Mouse (Mus musculus) CH12.LX (cell line): ENCODE measurements around the gene Rasal3. TPM values are rescaled to one million over a fixed set of nuclear protein-coding genes. Genes with fewer than 3 reads are reported as not detected.

ENCODE experiments used
- DNase-seq: peaks from one replicate; pipeline ENCODE4 v3.0.0-alpha.2; 2013; ENCODE audit errors: extremely low read depth
- H3K27ac ChIP-seq: 2 replicates; pipeline ENCODE4 v1.5.1; 2012; ENCODE audit warnings: low read depth, mild to moderate bottlenecking, control low read depth, moderate library complexity; ENCODE audit not compliant: insufficient read depth
- H3K27me3 ChIP-seq: replicated peaks from 2 replicates; pipeline ENCODE3; 2012; ENCODE audit warnings: inconsistent platforms
- H3K36me3 ChIP-seq, 2 experiments: replicated peaks in 1 of 2; 2 replicates each; pipeline versions ENCODE3 to v1.6.1; 2012; ENCODE audit warnings: inconsistent platforms in 1 of 2, low read length in 1 of 2, mild to moderate bottlenecking in 1 of 2, mixed read lengths in 1 of 2, moderate library complexity in 1 of 2; ENCODE audit not compliant: control insufficient read depth in 1 of 2, insufficient read depth in 1 of 2
- H3K4me1 ChIP-seq, 2 experiments: 2 replicates each; pipeline ENCODE4 v1.6.1; 2012; ENCODE audit warnings: inconsistent platforms in 1 of 2, moderate library complexity in 1 of 2; ENCODE audit not compliant: insufficient read depth in 2 of 2, control insufficient read depth in 1 of 2
- H3K4me2 ChIP-seq: 2 replicates; pipeline ENCODE4 v1.6.1; 2012; ENCODE audit warnings: low read depth, mild to moderate bottlenecking, control low read depth; ENCODE audit not compliant: poor library complexity, insufficient read depth, severe bottlenecking
- H3K4me3 ChIP-seq, 3 experiments: fragments of 150-350 bp in 1 of 3; sonication (generic) in 1 of 3; replicated peaks in 1 of 3; 2 replicates each; pipeline versions ENCODE3 to v1.5.1; 2011 to 2012; ENCODE audit warnings: low read depth in 2 of 3, low read length in 2 of 3, mild to moderate bottlenecking in 2 of 3, moderate library complexity in 2 of 3, control low read depth in 1 of 3, improper control_type of control experiment in 1 of 3, inconsistent platforms in 1 of 3, mixed read lengths in 1 of 3; ENCODE audit not compliant: poor library complexity in 1 of 3
- H3K79me2 ChIP-seq: replicated peaks from 2 replicates; pipeline ENCODE4 v1.6.1; 2012; ENCODE audit warnings: mild to moderate bottlenecking, moderate library complexity; ENCODE audit not compliant: control insufficient read depth, poor library complexity, insufficient read depth, severe bottlenecking; ENCODE audit errors: extremely low read depth
- H3K9ac ChIP-seq: 2 replicates; pipeline ENCODE4 v1.6.1; 2012; ENCODE audit warnings: low read depth, mild to moderate bottlenecking, control low read depth, moderate library complexity; ENCODE audit not compliant: insufficient read depth
- H3K9me3 ChIP-seq: replicated peaks from 2 replicates; pipeline ENCODE3; 2012; ENCODE audit warnings: low read length, inconsistent platforms, mixed read lengths
- BHLHE40 ChIP-seq: IDR thresholded peaks from 2 replicates; pipeline ENCODE4 v1.6.1; 2011; ENCODE audit warnings: mild to moderate bottlenecking, low read depth, low read length, improper control_type of control experiment
- CHD2 ChIP-seq: IDR thresholded peaks from 2 replicates; pipeline ENCODE4 v1.6.1; 2011; ENCODE audit warnings: low read length, improper control_type of control experiment
- CTCF ChIP-seq, 2 experiments: IDR thresholded peaks in 1 of 2; conservative IDR thresholded peaks in 1 of 2; 2 replicates each; pipeline ENCODE4 v1.5.1; 2011 to 2012; ENCODE audit warnings: low read depth in 2 of 2, low read length in 2 of 2, improper control_type of control experiment in 1 of 2, inconsistent platforms in 1 of 2, mild to moderate bottlenecking in 1 of 2, moderate library complexity in 1 of 2
- E2F4 ChIP-seq: IDR thresholded peaks from 2 replicates; pipeline ENCODE4 v1.6.1; 2011; ENCODE audit warnings: low read depth, low read length, improper control_type of control experiment; ENCODE audit not compliant: insufficient replicate concordance
- ELF1 ChIP-seq: IDR thresholded peaks from 2 replicates; pipeline ENCODE4 v1.6.1; 2014; ENCODE audit warnings: low read depth, mild to moderate bottlenecking, inconsistent platforms, low read length, improper control_type of control experiment
- GABPA ChIP-seq: IDR thresholded peaks from 2 replicates; pipeline ENCODE4 v1.6.1; 2012; ENCODE audit warnings: low read depth, low read length, improper control_type of control experiment, inconsistent platforms; ENCODE audit not compliant: insufficient replicate concordance
- HCFC1 ChIP-seq: IDR thresholded peaks from 2 replicates; pipeline ENCODE4 v1.6.1; 2012; ENCODE audit warnings: low read depth, mild to moderate bottlenecking, inconsistent platforms, low read length, improper control_type of control experiment
- IRF4 ChIP-seq: IDR thresholded peaks from 2 replicates; pipeline ENCODE4 v1.6.1; 2014; ENCODE audit warnings: low read depth, mild to moderate bottlenecking, inconsistent platforms, low read length, improper control_type of control experiment
- KAT2A ChIP-seq: IDR thresholded peaks from 2 replicates; pipeline ENCODE4 v1.6.1; 2012; ENCODE audit warnings: low read length, improper control_type of control experiment, inconsistent platforms; ENCODE audit not compliant: insufficient replicate concordance
- MAX ChIP-seq: IDR thresholded peaks from 2 replicates; pipeline ENCODE4 v1.6.1; 2011; ENCODE audit warnings: low read length, improper control_type of control experiment
- MEF2A ChIP-seq: IDR thresholded peaks from 2 replicates; pipeline ENCODE4 v1.6.1; 2014; ENCODE audit warnings: low read depth, mild to moderate bottlenecking, inconsistent platforms, low read length, improper control_type of control experiment, borderline replicate concordance
- NRF1 ChIP-seq: IDR thresholded peaks from 2 replicates; pipeline ENCODE4 v1.6.1; 2014; ENCODE audit warnings: low read depth, mild to moderate bottlenecking, inconsistent platforms, low read length, improper control_type of control experiment, moderate library complexity
- RAD21 ChIP-seq: IDR thresholded peaks from 2 replicates; pipeline ENCODE4 v1.6.1; 2011; ENCODE audit warnings: low read depth, mild to moderate bottlenecking, low read length, improper control_type of control experiment, moderate library complexity
- SIN3A ChIP-seq: IDR thresholded peaks from 2 replicates; pipeline ENCODE4 v1.6.1; 2012; ENCODE audit warnings: low read length, improper control_type of control experiment, inconsistent platforms
- USF1 ChIP-seq: IDR thresholded peaks from 2 replicates; pipeline ENCODE4 v1.6.1; 2014; ENCODE audit warnings: low read depth, mild to moderate bottlenecking, inconsistent platforms, low read length, improper control_type of control experiment
- ZC3H11A ChIP-seq: IDR thresholded peaks from 2 replicates; pipeline ENCODE4 v1.6.1; 2012; ENCODE audit warnings: low read depth, mild to moderate bottlenecking, inconsistent platforms, low read length, improper control_type of control experiment
- ZNF384 ChIP-seq: IDR thresholded peaks from 2 replicates; pipeline ENCODE4 v1.6.1; 2012; ENCODE audit warnings: low read depth, low read length, improper control_type of control experiment, inconsistent platforms
- dilution Hi-C: fragments of 300-500 bp; cut with MboI; formaldehyde crosslinking; loops from 2 replicates; pipeline ENCODE4 v1.14.3; 2020; ENCODE audit warnings: low sequenced_read_pairs; ENCODE audit not compliant: extremely low pct_unique_long_range_greater_than_20kb, extremely low pct_ligation_motif_present
- in situ Hi-C: fragments of 300-500 bp; cut with MboI; formaldehyde crosslinking; loops from 3 replicates; pipeline ENCODE4 v1.14.3; 2019; ENCODE audit warnings: low sequenced_read_pairs, low pct_ligation_motif_present, low pct_unique_long_range_greater_than_20kb, mixed read lengths
- polyA plus RNA-seq: library from polyadenylated mRNA; unstranded; fragments of >175 nt; gene quantifications from 2 replicates; pipeline ENCODE4 v1.2.1, GENCODE M21; 2012; ENCODE audit warnings: low read depth; ENCODE audit not compliant: insufficient read length
- total RNA-seq, 2 experiments: library from RNA; depleted of rRNA; stranded (reverse); fragments of 300-350 nt in 1 of 2; fragments of >200 nt in 1 of 2; gene quantifications; 2 replicates each; pipeline ENCODE4 v1.2.3; 2012 to 2014

Rasal3 gene
- total and polyA plus RNA-seq, 3 experiments = 18.1 to 83.2 (median 27.5) TPM

GRCm38 (mm10) chr17:32358192-32358942, 45.0 kb downstream of the Rasal3 start:
- in situ Hi-C loops (no loop called here), dilution Hi-C loops (no loop called here)
- Histone ChIP-seq H3K27ac (no peak overlapping the region), H3K4me3 (no peak overlapping the region), H3K27me3 (no peaks in the 10 kb centered on the region), H3K4me1 (peaks cover 9 to 14% of the 10 kb centered on the region in 2 experiments), H3K4me2 (no peak overlapping the region), H3K9me3 (no peaks in the 10 kb centered on the region), H3K9ac (no peak overlapping the region), H3K79me2 (peaks cover 16% of the 10 kb centered on the region), H3K36me3 (peaks cover 73 to 96% of the 10 kb centered on the region in 2 experiments)
- DNase-seq = no peak
- TF ChIP-seq ELF1 = no peak
- TF ChIP-seq KAT2A = no peak
- TF ChIP-seq GABPA = no peak
- TF ChIP-seq NRF1 = no peak
- TF ChIP-seq USF1 = no peak
- no peak for TF ChIP-seq CHD2
- no peak for TF ChIP-seq SIN3A
- TF ChIP-seq MEF2A = no peak
- TF ChIP-seq CTCF (conservative IDR thresholded peaks at IDR 0.05 in 1 of 2, IDR thresholded peaks at IDR 0.05 in 1 of 2; ENCODE audit: low read depth in 2 of 2, low read length in 2 of 2) = no peak
- TF ChIP-seq, all 38 proteins: peak for 0

- Histone ChIP-seq H3K36me3 (peaks cover 73 to 95% of the 10 kb centered on the region in 2 experiments), H3K79me2 (peaks cover 3% of the 10 kb centered on the region; the same call in 1 of the 2 replicates), H3K4me3 (no peak overlapping the region), H3K4me2 (no peak overlapping the region), H3K4me1 (peaks cover 0 to 1% of the 10 kb centered on the region in 2 experiments; a peak in 2 of 4 replicates), H3K27me3 (no peaks in the 10 kb centered on the region), H3K9me3 (no peaks in the 10 kb centered on the region), H3K27ac (no peak overlapping the region), H3K9ac (no peak overlapping the region)
- no peak for TF ChIP-seq HCFC1
- TF ChIP-seq CTCF (conservative IDR thresholded peaks at IDR 0.05 in 1 of 2, IDR thresholded peaks at IDR 0.05 in 1 of 2; ENCODE audit: low read depth in 2 of 2, low read length in 2 of 2) = no peak
- TF ChIP-seq E2F4 = no peak
- TF ChIP-seq BHLHE40 = no peak
- no peak for TF ChIP-seq MAX
- no peak for TF ChIP-seq GABPA
- no peak for TF ChIP-seq ZC3H11A
- no peak for TF ChIP-seq RAD21
- TF ChIP-seq ZNF384 = no peak
- TF ChIP-seq IRF4 = no peak
- no peak for DNase-seq
- in situ Hi-C loops (no loop called here), dilution Hi-C loops (no loop called here)
Observed at GRCm38 (mm10) chr17:32356766-32357760, 46.3 kb downstream of the Rasal3 start.
